Mouse (Mus musculus): ENCODE results near the gene 4933415A04Rik.

Gene 4933415A04Rik

GRCm38 (mm10) chr11:43632566-43632965, 45.7 kb downstream of the 4933415A04Rik start:
- in situ Hi-C loops (cut with MboI, MseI) = no loop called here

DNA sequence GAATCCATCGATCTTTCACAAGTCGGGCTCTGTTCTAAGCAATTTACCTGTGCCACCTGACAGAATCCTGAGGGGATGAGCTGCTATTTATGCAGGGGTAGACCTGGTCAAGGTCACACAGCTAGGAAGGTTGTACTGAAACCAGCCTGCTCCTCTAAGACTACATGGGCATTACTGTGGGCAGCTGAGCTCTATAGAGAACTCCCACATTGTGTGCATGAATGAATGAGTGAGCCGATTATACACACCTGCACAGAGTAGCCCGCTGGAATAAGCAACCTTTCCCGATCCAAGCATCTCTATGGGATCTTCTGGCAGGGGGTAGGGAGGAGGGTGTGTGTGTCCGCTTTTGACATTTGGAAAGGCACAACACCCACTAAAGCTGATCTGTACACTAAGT, 46.3 kb downstream of the 4933415A04Rik start:
- in situ Hi-C loops (cut with MboI, MseI) = no loop called here

DNA sequence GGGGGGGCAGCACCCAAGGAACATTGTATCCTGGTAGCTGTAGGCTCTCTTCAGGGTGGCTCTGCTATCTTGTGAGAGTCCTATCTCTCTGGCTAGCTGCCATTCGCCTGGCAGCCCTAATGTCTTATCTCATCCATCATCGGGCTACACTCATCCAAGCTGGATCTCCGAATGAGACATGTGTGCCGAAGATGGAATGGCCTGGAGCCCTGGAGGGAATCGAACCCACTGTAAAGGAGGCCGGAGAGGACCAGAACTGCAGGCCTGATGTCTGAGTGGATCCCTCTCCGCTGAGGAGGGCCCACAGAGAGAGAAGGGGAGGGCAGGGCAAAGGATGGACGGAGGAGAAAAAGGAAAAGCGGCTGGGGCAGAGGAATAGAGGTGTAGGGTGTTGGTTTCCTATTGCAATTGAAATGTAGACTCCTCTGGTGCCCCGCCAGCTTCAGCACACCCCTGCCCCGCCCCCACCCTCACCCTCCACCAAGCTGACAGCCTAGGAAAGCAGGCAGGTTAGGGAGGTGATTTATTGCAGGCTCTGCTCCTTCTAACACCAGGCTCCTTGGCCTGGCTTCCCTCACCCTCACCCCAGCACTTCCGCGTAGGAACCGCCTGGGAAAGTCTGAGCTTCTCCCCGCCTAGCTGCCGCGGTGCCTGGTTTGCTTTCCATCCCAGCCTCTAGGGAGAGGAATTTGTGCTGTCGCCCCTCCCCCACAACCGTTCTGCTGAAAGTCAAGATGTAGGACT, 47.0 kb downstream of the 4933415A04Rik start:
- in situ Hi-C loops (cut with MboI, MseI) = no loop called here

DNA sequence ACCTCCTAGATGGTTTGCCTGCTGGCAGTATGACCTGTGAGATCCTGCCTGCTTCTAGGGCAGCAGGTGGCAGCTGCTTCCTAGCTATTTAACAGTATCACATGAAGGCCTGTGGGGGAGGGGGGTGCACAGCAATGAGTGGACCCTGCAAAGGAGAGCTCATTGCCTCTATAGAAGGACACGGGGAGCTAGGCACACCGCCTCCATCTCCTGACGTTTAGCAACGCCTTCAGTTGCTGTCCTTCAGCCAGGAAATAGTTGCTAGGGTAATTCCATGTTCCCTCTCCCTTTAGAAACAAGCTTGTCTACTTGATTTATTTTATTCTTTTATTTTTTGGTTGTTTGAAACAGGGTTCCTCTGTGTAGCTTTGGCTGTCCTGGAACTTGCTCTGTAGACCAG, 49.9 kb downstream of the 4933415A04Rik start:
- in situ Hi-C loops (cut with MboI, MseI) = no loop called here

- in situ Hi-C loops (cut with MboI, MseI) = no loop called here
These were observed 51.6 kb downstream of the 4933415A04Rik start for GRCm38 (mm10) chr11:43638486-43638885.

All from regulatory T cell (primary cell).